Mouse (Mus musculus): ENCODE measurements around the gene Dact1. TPM values are rescaled to one million over a fixed set of nuclear protein-coding genes. Genes with fewer than 3 reads are reported as not detected.

The Dact1 gene
- polyA plus RNA-seq, 1 experiment from 2014 or later = 30.5 TPM

GRCm38 (mm10) chr12:71339142-71339848 is 29.6 kb downstream of the Dact1 start:
- WGBS = 67% methylated on average over 16 of the region's 16 CpGs
- H3K4me2 ChIP-seq (replicated peaks) = no peak overlapping the region
- no peaks in the 10 kb centered on the region for H3K36me3 ChIP-seq
- 0 out of 2 replicates have a peak overlapping the region, but pooled peaks have one; percentile 4 for H3K27ac ChIP-seq
- H3K4me1 ChIP-seq (replicated peaks) = peaks cover 19% of the 10 kb centered on the region
- H3K4me3 ChIP-seq (replicated peaks) = no peak overlapping the region
- H3K9me3 ChIP-seq = no peaks in the 10 kb centered on the region
- no peak overlapping the region for H3K9ac ChIP-seq (replicated peaks)
- peak; percentile 46; the same call in 1 of the 2 replicates for ATAC-seq
- H3K27me3 ChIP-seq = no peaks in the 10 kb centered on the region

GRCm38 (mm10) chr12:71342397-71342796 is 32.7 kb downstream of the Dact1 start:
- no peak for ATAC-seq
- Histone ChIP-seq H3K27me3 (no peaks in the 10 kb centered on the region), H3K27ac (no peak overlapping the region), H3K9me3 (no peaks in the 10 kb centered on the region), H3K36me3 (no peaks in the 10 kb centered on the region), H3K9ac (replicated peaks) (no peak overlapping the region), H3K4me1 (replicated peaks) (peaks cover 7% of the 10 kb centered on the region), H3K4me3 (replicated peaks) (no peak overlapping the region), H3K4me2 (replicated peaks) (0 out of 2 replicates have a peak overlapping the region, but pooled peaks have one; percentile 12)
- 50% methylated on average over 13 of the region's 13 CpGs for WGBS

GRCm38 (mm10) chr12:71345471-71345870 is 35.8 kb downstream of the Dact1 start:
- Histone ChIP-seq H3K4me3 (replicated peaks) (no peak overlapping the region), H3K27ac (no peak overlapping the region), H3K36me3 (no peaks in the 10 kb centered on the region), H3K4me1 (replicated peaks) (peaks cover 5% of the 10 kb centered on the region), H3K4me2 (replicated peaks) (no peak overlapping the region), H3K27me3 (no peaks in the 10 kb centered on the region), H3K9me3 (no peaks in the 10 kb centered on the region), H3K9ac (replicated peaks) (no peak overlapping the region)
- no peak for ATAC-seq
- 75% methylated on average over 7 of the region's 7 CpGs for WGBS

- WGBS = 65% methylated on average over 5 of the region's 5 CpGs
- no peak overlapping the region for H3K27ac ChIP-seq
- H3K36me3 ChIP-seq = no peaks in the 10 kb centered on the region
- H3K4me2 ChIP-seq (replicated peaks) = no peak overlapping the region
- ATAC-seq = no peak
- no peaks in the 10 kb centered on the region for H3K27me3 ChIP-seq
- no peak overlapping the region for H3K4me3 ChIP-seq (replicated peaks)
- H3K4me1 ChIP-seq (replicated peaks) = peaks cover 5% of the 10 kb centered on the region
- H3K9ac ChIP-seq (replicated peaks) = no peak overlapping the region
- no peaks in the 10 kb centered on the region for H3K9me3 ChIP-seq
Observed at GRCm38 (mm10) chr12:71346071-71346470, 36.4 kb downstream of the Dact1 start.

GRCm38 (mm10) chr12:71348401-71348896 is 38.8 kb downstream of the Dact1 start:
- no peak overlapping the region for H3K9ac ChIP-seq (replicated peaks)
- ATAC-seq = no peak
- H3K9me3 ChIP-seq = no peaks in the 10 kb centered on the region
- H3K27ac ChIP-seq = no peak overlapping the region
- H3K4me3 ChIP-seq (replicated peaks) = no peak overlapping the region
- peaks cover 5% of the 10 kb centered on the region for H3K4me1 ChIP-seq (replicated peaks)
- no peak overlapping the region for H3K4me2 ChIP-seq (replicated peaks)
- 63% methylated on average over 8 of the region's 8 CpGs for WGBS
- H3K36me3 ChIP-seq = no peaks in the 10 kb centered on the region
- no peaks in the 10 kb centered on the region for H3K27me3 ChIP-seq

GRCm38 (mm10) chr12:71350077-71350476 is 40.4 kb downstream of the Dact1 start:
- peak; percentile 75; the same call in 1 of the 2 replicates for ATAC-seq
- Histone ChIP-seq H3K27me3 (no peaks in the 10 kb centered on the region), H3K9ac (replicated peaks) (no peak overlapping the region), H3K4me2 (replicated peaks) (no peak overlapping the region), H3K4me3 (replicated peaks) (no peak overlapping the region), H3K36me3 (no peaks in the 10 kb centered on the region), H3K9me3 (no peaks in the 10 kb centered on the region), H3K4me1 (replicated peaks) (peaks cover 5% of the 10 kb centered on the region), H3K27ac (no peak overlapping the region)
- WGBS = 45% methylated on average over 2 of the region's 2 CpGs

GRCm38 (mm10) chr12:71354656-71355055 is 45.0 kb downstream of the Dact1 start:
- ATAC-seq = no peak
- Histone ChIP-seq H3K36me3 (no peaks in the 10 kb centered on the region), H3K4me2 (replicated peaks) (no peak overlapping the region), H3K4me3 (replicated peaks) (no peak overlapping the region), H3K27me3 (no peaks in the 10 kb centered on the region), H3K9me3 (no peaks in the 10 kb centered on the region), H3K9ac (replicated peaks) (no peak overlapping the region), H3K27ac (no peak overlapping the region), H3K4me1 (replicated peaks) (peaks cover 5% of the 10 kb centered on the region)
- WGBS = 48% methylated on average over 10 of the region's 10 CpGs

GRCm38 (mm10) chr12:71355092-71355491 is 45.4 kb downstream of the Dact1 start:
- ATAC-seq = no peak
- H3K4me1 ChIP-seq (replicated peaks) = peaks cover 2% of the 10 kb centered on the region

GRCm38 (mm10) chr12:71361616-71362015 is 51.9 kb downstream of the Dact1 start:
- Histone ChIP-seq H3K27me3 (no peaks in the 10 kb centered on the region), H3K4me2 (replicated peaks) (no peak overlapping the region), H3K9me3 (no peaks in the 10 kb centered on the region), H3K9ac (replicated peaks) (no peak overlapping the region), H3K4me1 (replicated peaks) (peaks cover 7% of the 10 kb centered on the region), H3K36me3 (no peaks in the 10 kb centered on the region), H3K27ac (no peak overlapping the region), H3K4me3 (replicated peaks) (no peak overlapping the region)
- 91% methylated on average over 7 of the region's 7 CpGs for WGBS
- no peak for ATAC-seq

More at GRCm38 (mm10) chr12:71355092-71355491, 45.4 kb downstream of the Dact1 start:
- H3K27ac ChIP-seq = no peak overlapping the region
- H3K9me3 ChIP-seq = no peaks in the 10 kb centered on the region
- H3K27me3 ChIP-seq = no peaks in the 10 kb centered on the region
- H3K9ac ChIP-seq (replicated peaks) = no peak overlapping the region
- 58% methylated on average over 3 of the region's 3 CpGs for WGBS
- H3K4me3 ChIP-seq (replicated peaks) = no peak overlapping the region
- H3K4me2 ChIP-seq (replicated peaks) = no peak overlapping the region
- no peaks in the 10 kb centered on the region for H3K36me3 ChIP-seq

GRCm38 (mm10) chr12:71362425-71362824 is 52.7 kb downstream of the Dact1 start:
- ATAC-seq = no peak
- Histone ChIP-seq H3K36me3 (no peaks in the 10 kb centered on the region), H3K4me2 (replicated peaks) (no peak overlapping the region), H3K27me3 (no peaks in the 10 kb centered on the region), H3K27ac (no peak overlapping the region), H3K9ac (replicated peaks) (no peak overlapping the region), H3K4me3 (replicated peaks) (no peak overlapping the region), H3K4me1 (replicated peaks) (peaks cover 7% of the 10 kb centered on the region), H3K9me3 (no peaks in the 10 kb centered on the region)
- WGBS = 56% methylated on average over 8 of the region's 8 CpGs

- ATAC-seq = no peak
- 65% methylated on average over 7 of the region's 7 CpGs for WGBS
- H3K4me1 ChIP-seq (replicated peaks) = peaks cover 10% of the 10 kb centered on the region
Observed at GRCm38 (mm10) chr12:71364106-71364505, 54.4 kb downstream of the Dact1 start.

GRCm38 (mm10) chr12:71364531-71364930 is 54.8 kb downstream of the Dact1 start:
- H3K4me3 ChIP-seq (replicated peaks) = no peak overlapping the region
- no peak overlapping the region for H3K27ac ChIP-seq
- H3K9me3 ChIP-seq = no peaks in the 10 kb centered on the region
- no peaks in the 10 kb centered on the region for H3K36me3 ChIP-seq
- H3K4me1 ChIP-seq (replicated peaks) = peaks cover 12% of the 10 kb centered on the region
- whole genome bisulfite sequencing = 96% methylated on average over 3 of the region's 3 CpGs
- H3K9ac ChIP-seq (replicated peaks) = no peak overlapping the region
- no peaks in the 10 kb centered on the region for H3K27me3 ChIP-seq
- ATAC-seq = no peak
- no peak overlapping the region for H3K4me2 ChIP-seq (replicated peaks)

More at GRCm38 (mm10) chr12:71364106-71364505, 54.4 kb downstream of the Dact1 start:
- Histone ChIP-seq H3K27me3 (no peaks in the 10 kb centered on the region), H3K4me3 (replicated peaks) (no peak overlapping the region), H3K9me3 (no peaks in the 10 kb centered on the region), H3K36me3 (no peaks in the 10 kb centered on the region), H3K9ac (replicated peaks) (no peak overlapping the region), H3K27ac (no peak overlapping the region), H3K4me2 (replicated peaks) (no peak overlapping the region)
